Mouse (Mus musculus) stomach, embryonic 16.5 days (tissue): ENCODE measurements around the gene Lrrc8e. TPM values are rescaled to one million over a fixed set of nuclear protein-coding genes. Genes with fewer than 3 reads are reported as not detected.

Experiments
- ATAC-seq: fragments of 200-750 bp; cut with Nextera tagmentation; 2 replicates; pipeline ENCODE4 v1.8.0; 2017; ENCODE audit warnings: moderate number of reproducible peaks, moderate TSS enrichment; ENCODE audit not compliant: insufficient read depth, low FRiP score
- H3K27ac ChIP-seq: fragments of 300-500 bp; sonication (generic); 2 replicates; pipeline ENCODE4 v1.5.1; 2014; ENCODE audit warnings: low read length
- H3K27me3 ChIP-seq: fragments of 300-500 bp; sonication (generic); 2 replicates; pipeline ENCODE4 v1.6.1; 2014; ENCODE audit warnings: low read length, control low read depth, mixed read lengths; ENCODE audit not compliant: control insufficient read depth, insufficient read depth
- H3K36me3 ChIP-seq: fragments of 300-500 bp; sonication (generic); 2 replicates; pipeline ENCODE4 v1.6.1; 2014; ENCODE audit warnings: low read length; ENCODE audit not compliant: control insufficient read depth, insufficient read depth
- H3K4me1 ChIP-seq: fragments of 300-500 bp; sonication (generic); 2 replicates; pipeline ENCODE4 v1.6.1; 2014; ENCODE audit warnings: low read length, control low read depth, mixed read lengths; ENCODE audit not compliant: control insufficient read depth, insufficient read depth
- H3K4me2 ChIP-seq: fragments of 300-500 bp; sonication (generic); 2 replicates; pipeline ENCODE4 v1.6.1; 2014; ENCODE audit warnings: low read depth, low read length, mixed read lengths
- H3K4me3 ChIP-seq: fragments of 300-500 bp; sonication (generic); replicated peaks from 2 replicates; pipeline ENCODE4 v1.5.1; 2014; ENCODE audit warnings: mild to moderate bottlenecking, low read length
- H3K9ac ChIP-seq: fragments of 300-500 bp; sonication (generic); 2 replicates; pipeline ENCODE4 v1.6.1; 2014; ENCODE audit warnings: low read length
- H3K9me3 ChIP-seq: fragments of 300-500 bp; sonication (generic); replicated peaks from 2 replicates; pipeline ENCODE4 v1.6.1; 2016; ENCODE audit warnings: low read length, control low read depth; ENCODE audit not compliant: control insufficient read depth
- WGBS: fragments of 180-500 bp; shearing (Covaris S2); extraction: QIAGEN DNeasy Blood & Tissue Kit; methylation state at CpG from one replicate; pipeline ENCODE4 v1.1.7; 2014; 5-methylcytosine and 5-hydroxymethylcytosine counted together
- polyA plus RNA-seq: library from polyadenylated mRNA; unstranded; fragments of >200 nt; fragmentation: Nextera tagmentation; extraction: Ambion mirVana; gene quantifications from 2 replicates; pipeline ENCODE4 v1.2.1, GENCODE M21; 2015

Gene Lrrc8e
- polyA plus RNA-seq, 1 experiment from 2014 or later: 6.1 TPM

DNA sequence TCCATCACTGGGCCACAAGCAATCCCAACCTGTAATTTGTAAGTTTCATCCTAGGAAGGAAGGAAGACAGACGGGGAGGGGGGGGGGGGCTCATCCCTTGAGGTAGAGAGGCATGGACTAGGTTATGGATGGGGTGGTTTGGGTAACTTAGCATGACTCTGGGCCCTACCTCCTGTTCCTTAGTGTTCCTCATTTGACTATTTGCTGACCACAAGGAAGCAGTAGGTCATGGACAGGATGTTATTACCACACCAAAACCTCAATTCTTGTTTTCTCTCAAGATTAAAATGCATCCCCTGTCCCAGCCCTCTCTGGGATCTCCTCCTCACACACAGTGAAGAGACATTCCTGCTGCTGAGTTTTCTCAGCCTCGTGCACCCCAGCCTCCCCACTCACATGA is 25.3 kb upstream of the Lrrc8e start:
- H3K9ac ChIP-seq: no peak overlapping the region
- 70% methylated on average over 2 of the region's 2 CpGs for WGBS
- H3K4me2 ChIP-seq: no peak overlapping the region
- H3K4me1 ChIP-seq: peaks cover 2% of the 10 kb centered on the region; the same call in 1 of the 2 replicates
- H3K36me3 ChIP-seq: no peaks in the 10 kb centered on the region
- no peaks in the 10 kb centered on the region for H3K9me3 ChIP-seq
- H3K27ac ChIP-seq: no peak overlapping the region
- ATAC-seq: no peak
- H3K4me3 ChIP-seq: no peak overlapping the region
- peaks cover 7% of the 10 kb centered on the region; the same call in 1 of the 2 replicates for H3K27me3 ChIP-seq

DNA sequence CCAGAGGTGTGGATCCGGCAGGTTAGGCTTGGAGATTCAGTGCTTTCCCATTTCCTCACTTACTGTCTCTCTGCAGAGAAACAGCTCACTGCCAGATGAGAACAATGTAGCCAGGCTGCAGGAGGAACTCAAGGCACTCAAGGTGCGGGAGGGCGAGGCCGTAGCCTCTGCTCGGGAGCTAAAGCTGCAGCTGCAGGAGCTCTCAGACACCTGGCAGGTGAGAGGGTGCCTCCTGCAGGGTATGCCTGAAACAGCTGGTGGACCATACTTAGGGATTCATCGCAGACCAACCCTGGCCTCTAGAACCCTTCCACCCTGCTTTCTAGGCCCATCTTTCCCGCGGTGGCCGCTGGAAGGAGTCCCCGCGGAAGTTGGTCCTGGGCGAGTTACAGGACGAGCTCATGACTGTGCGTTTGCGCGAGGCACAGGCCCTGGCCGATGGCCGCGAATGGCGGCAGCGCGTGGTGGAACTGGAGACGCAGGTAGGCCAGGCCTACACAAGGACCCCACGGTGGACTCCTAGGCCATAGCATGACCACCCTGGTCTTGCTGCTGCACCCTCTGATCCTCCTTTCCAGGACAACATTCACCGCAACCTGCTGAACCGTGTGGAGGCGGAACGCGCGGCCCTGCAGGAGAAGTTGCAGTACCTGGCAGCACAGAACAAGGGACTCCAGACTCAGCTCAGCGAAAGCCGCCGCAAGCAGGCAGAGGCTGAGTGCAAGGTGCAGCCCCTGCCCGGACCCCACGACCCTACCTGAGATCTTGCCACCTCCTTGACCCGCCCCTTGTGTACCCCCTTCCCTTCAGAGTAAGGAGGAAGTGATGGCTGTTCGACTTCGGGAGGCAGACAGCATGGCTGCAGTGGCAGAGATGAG is 21.1 kb upstream of the Lrrc8e start:
- Histone ChIP-seq H3K4me3 (peak overlapping the region; percentile 12; the same call in 1 of the 2 replicates), H3K36me3 (0 out of 2 replicates have a peak, but pooled peaks cover 6% of the 10 kb centered on the region), H3K27me3 (peaks cover 7% of the 10 kb centered on the region; the same call in 1 of the 2 replicates), H3K9ac (peak overlapping the region; percentile 43), H3K4me2 (peak overlapping the region; percentile 32), H3K4me1 (peaks cover 10% of the 10 kb centered on the region), H3K9me3 (0 out of 2 replicates have a peak, but pooled peaks cover 5% of the 10 kb centered on the region), H3K27ac (no peak overlapping the region)
- no peak for ATAC-seq
- WGBS: 39% methylated on average over 38 of the region's 38 CpGs

DNA sequence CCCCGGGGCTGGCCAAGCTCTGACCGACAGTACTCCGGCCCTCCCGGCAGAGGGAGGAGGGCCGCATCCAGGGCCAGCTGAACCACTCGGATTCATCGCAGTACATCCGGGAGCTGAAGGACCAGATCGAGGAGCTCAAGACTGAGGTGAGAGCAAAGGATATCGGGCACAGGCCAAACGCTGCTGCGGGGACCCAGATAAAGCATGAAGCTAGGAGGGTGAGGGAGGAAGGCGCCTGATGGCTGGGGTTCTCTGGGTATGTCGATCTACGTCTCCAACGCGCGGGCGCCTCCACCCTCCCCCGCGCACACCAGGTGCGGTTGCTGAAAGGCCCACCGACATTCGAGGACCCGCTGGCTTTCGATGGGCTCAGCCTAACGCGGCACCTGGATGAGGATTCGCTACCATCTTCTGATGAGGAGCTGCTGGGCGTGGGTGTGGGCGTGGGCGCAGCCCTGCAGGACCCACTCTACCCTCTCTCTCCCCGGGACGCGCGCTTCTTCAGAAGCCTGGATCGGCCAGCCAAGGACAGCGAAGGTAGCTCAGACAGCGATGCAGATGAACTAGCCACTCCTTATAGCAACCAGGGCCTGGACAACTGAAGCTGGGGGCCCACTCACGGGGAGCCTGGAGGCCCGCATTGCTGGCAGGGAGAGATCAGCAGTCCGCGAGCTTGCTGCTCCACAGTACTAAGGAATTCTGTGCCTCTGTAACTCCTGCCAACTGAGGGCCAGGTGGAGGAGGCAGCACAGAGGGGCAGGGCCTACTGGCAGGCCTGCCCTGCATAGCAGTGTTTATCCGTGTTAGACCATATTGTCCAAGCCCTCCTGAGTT is 20.2 kb upstream of the Lrrc8e start:
- Histone ChIP-seq H3K9ac (peak overlapping the region; percentile 43), H3K4me3 (peak overlapping the region; percentile 12; the same call in 1 of the 2 replicates), H3K27me3 (peaks cover 7% of the 10 kb centered on the region; the same call in 1 of the 2 replicates), H3K27ac (no peak overlapping the region; the same call in 1 of the 2 replicates), H3K4me1 (peaks cover 10% of the 10 kb centered on the region), H3K4me2 (peak overlapping the region; percentile 32), H3K9me3 (0 out of 2 replicates have a peak, but pooled peaks cover 5% of the 10 kb centered on the region), H3K36me3 (0 out of 2 replicates have a peak, but pooled peaks cover 6% of the 10 kb centered on the region)
- peak; percentile 48; the same call in 1 of the 2 replicates for ATAC-seq
- 24% methylated on average over 44 of the region's 44 CpGs for WGBS

DNA sequence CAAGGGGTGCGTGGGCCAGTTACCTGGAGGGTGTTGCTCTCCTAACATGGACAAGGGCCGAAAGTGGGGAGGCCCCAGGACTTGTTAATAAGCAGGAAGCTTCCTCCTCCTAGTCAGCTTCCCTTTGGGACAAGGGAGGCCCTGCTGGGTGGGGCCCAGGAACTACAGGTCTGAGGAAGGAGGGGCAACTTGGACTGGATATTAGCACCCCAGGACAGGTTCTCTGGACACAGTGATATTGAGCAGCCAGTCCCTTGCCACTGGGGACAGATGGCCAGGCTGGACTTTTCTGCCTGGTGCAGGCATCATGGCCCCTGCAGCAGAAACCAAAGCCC is 19.6 kb upstream of the Lrrc8e start:
- 54% methylated on average over 2 of the region's 2 CpGs for WGBS
- H3K27me3 ChIP-seq: peaks cover 7% of the 10 kb centered on the region; the same call in 1 of the 2 replicates
- 0 out of 2 replicates have a peak, but pooled peaks cover 5% of the 10 kb centered on the region for H3K9me3 ChIP-seq
- peaks cover 10% of the 10 kb centered on the region for H3K4me1 ChIP-seq
- no peak overlapping the region; the same call in 1 of the 2 replicates for H3K27ac ChIP-seq
- peak; percentile 30; the same call in 1 of the 2 replicates for ATAC-seq
- no peak overlapping the region for H3K9ac ChIP-seq
- 0 out of 2 replicates have a peak overlapping the region, but pooled peaks have one; percentile 12 for H3K4me3 ChIP-seq
- no peak overlapping the region for H3K4me2 ChIP-seq
- 0 out of 2 replicates have a peak, but pooled peaks cover 6% of the 10 kb centered on the region for H3K36me3 ChIP-seq

DNA sequence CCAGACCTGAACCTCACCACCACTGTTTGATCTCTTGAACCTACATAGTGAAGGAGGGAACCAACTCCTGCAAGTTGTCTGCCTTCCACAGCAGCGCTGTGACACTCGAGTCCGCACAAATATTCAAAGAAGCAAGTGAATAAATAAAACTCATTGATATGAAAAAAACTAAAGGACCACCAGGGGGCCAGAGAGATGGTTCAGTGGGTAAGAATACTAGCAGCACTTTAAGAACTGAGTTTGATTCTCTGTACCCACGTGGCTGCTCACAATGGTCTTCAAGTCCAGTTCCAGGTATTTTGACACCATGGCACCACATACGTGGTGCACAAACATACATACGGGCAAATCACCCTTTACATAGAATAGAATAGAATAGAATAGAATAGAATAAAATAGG is 15.5 kb upstream of the Lrrc8e start:
- Histone ChIP-seq H3K4me2 (no peak overlapping the region), H3K27ac (no peak overlapping the region), H3K9me3 (0 out of 2 replicates have a peak, but pooled peaks cover 5% of the 10 kb centered on the region), H3K4me3 (no peak overlapping the region), H3K27me3 (0 out of 2 replicates have a peak, but pooled peaks cover 4% of the 10 kb centered on the region), H3K9ac (no peak overlapping the region), H3K4me1 (peaks cover 24% of the 10 kb centered on the region), H3K36me3 (0 out of 2 replicates have a peak, but pooled peaks cover 6% of the 10 kb centered on the region)
- ATAC-seq: no peak
- 75% methylated on average over 6 of the region's 6 CpGs for WGBS

DNA sequence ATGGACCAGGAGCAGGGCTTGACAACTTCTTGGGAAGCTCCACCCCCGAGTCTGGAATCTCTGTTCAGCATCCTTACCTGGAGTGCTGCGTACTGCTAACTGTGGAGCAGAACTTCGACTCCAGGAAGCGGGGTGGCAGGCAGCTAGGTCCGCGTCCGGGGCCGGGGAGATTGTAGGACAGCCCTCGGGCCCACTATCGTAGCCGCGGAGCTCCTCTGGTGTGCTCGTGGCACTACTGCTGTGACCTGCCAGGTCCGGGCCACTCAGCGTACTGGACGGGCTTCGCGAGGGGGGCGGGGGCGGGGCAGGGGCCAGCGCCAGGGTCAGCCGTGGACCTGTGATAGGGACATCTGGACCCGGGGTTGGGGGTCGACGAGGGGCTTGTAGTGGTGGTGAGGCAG is 13.8 kb upstream of the Lrrc8e start:
- 0 out of 2 replicates have a peak, but pooled peaks cover 6% of the 10 kb centered on the region for H3K36me3 ChIP-seq
- ATAC-seq: peak; percentile 8
- peak overlapping the region; percentile 96 for H3K4me2 ChIP-seq
- peak overlapping the region; percentile 33 for H3K27ac ChIP-seq
- H3K9ac ChIP-seq: peak overlapping the region; percentile 71
- peaks cover 14% of the 10 kb centered on the region for H3K4me1 ChIP-seq
- 0 out of 2 replicates have a peak, but pooled peaks cover 5% of the 10 kb centered on the region for H3K9me3 ChIP-seq
- peak overlapping the region; percentile 49 for H3K4me3 ChIP-seq
- under 1% methylated on average over 25 of the region's 25 CpGs for WGBS
- H3K27me3 ChIP-seq: peaks cover 16% of the 10 kb centered on the region; the same call in 1 of the 2 replicates

DNA sequence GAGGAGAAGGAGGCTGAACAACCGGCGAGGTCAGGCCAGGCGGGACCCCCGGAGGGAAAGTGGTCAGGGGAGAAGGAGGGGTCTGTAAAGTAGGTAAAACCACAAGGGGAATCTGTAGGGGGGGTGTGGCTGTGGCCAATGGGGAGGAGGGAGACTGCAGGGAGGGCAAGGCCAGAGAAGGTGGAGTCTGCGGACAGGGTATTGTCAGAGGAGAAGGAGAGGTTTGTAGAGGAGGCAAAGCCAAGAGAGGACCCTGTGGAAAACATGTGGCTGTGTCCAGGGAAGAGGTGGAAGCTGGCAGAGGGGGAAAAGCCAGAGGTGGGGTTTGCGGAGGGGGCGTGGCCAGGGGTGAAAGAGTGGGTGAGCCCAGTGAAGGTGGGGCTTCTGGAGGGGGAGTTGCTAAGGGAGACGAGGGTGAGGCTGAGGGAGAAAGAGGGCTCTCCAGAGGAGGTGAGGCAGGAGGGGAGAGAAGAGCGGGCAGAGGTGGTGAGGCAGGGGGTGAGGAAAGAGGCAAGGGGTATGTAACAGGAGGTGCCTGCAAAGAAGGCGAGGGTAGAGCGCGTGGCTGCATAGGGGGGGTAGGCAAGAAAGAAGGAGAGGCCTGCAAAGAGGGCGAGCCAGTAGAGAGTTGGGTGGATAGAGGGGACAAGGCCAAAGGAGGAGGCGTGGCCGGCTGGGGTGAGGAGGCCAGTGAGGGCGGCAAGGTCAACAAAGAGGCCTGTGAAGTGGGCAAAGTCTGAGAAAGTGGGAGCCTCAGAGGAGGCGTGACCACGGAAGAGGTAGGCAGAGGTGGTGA is 13.2 kb upstream of the Lrrc8e start:
- Histone ChIP-seq H3K4me3 (peak overlapping the region; percentile 49), H3K4me1 (peaks cover 14% of the 10 kb centered on the region), H3K27ac (peak overlapping the region; percentile 46), H3K9me3 (0 out of 2 replicates have a peak, but pooled peaks cover 5% of the 10 kb centered on the region), H3K9ac (peak overlapping the region; percentile 71), H3K4me2 (peak overlapping the region; percentile 96), H3K27me3 (peaks cover 20% of the 10 kb centered on the region; the same call in 1 of the 2 replicates), H3K36me3 (0 out of 2 replicates have a peak, but pooled peaks cover 6% of the 10 kb centered on the region)
- peak; percentile 81 for ATAC-seq
- 5% methylated on average over 18 of the region's 18 CpGs for WGBS
